Mouse (Mus musculus) liver, embryonic 12.5 days (tissue): Measurements from ENCODE around the gene Gphb5. TPM values are rescaled to one million over a fixed set of nuclear protein-coding genes. Genes with fewer than 3 reads are reported as not detected.

ENCODE experiments used
- ATAC-seq: fragments of 200-750 bp; cut with Nextera tagmentation; 2 replicates; pipeline ENCODE4 v1.8.0; 2017; ENCODE audit warnings: moderate number of reproducible peaks, mild to moderate bottlenecking, moderate library complexity
- H3K27ac ChIP-seq: fragments of 300-500 bp; sonication (generic); 2 replicates; pipeline ENCODE4 v1.5.1; 2016; ENCODE audit warnings: mild to moderate bottlenecking
- H3K27me3 ChIP-seq: fragments of 300-500 bp; sonication (generic); replicated peaks from 2 replicates; pipeline ENCODE4 v1.6.1; 2016; ENCODE audit warnings: mild to moderate bottlenecking, moderate library complexity
- H3K36me3 ChIP-seq: fragments of 300-500 bp; sonication (generic); 2 replicates; pipeline ENCODE4 v1.6.1; 2016; ENCODE audit warnings: mild to moderate bottlenecking, moderate library complexity
- H3K4me1 ChIP-seq: fragments of 300-500 bp; sonication (generic); 2 replicates; pipeline ENCODE4 v1.6.1; 2016
- H3K4me2 ChIP-seq: fragments of 300-500 bp; sonication (generic); 2 replicates; pipeline ENCODE4 v1.6.1; 2016; ENCODE audit warnings: mild to moderate bottlenecking, moderate library complexity
- H3K4me3 ChIP-seq: fragments of 300-500 bp; sonication (generic); 2 replicates; pipeline ENCODE4 v1.5.1; 2016; ENCODE audit warnings: mild to moderate bottlenecking, moderate library complexity
- H3K9ac ChIP-seq: fragments of 300-500 bp; sonication (generic); 2 replicates; pipeline ENCODE4 v1.6.1; 2016; ENCODE audit warnings: mild to moderate bottlenecking, moderate library complexity
- H3K9me3 ChIP-seq: fragments of 300-500 bp; sonication (generic); replicated peaks from 2 replicates; pipeline ENCODE4 v1.6.1; 2016; ENCODE audit warnings: mild to moderate bottlenecking, moderate library complexity
- WGBS: fragments of 180-500 bp; shearing (Covaris S2); methylation state at CpG from one replicate; pipeline ENCODE4 v1.1.7; 2016; ENCODE audit not compliant: insufficient replicate concordance; 5-methylcytosine and 5-hydroxymethylcytosine counted together
- polyA plus RNA-seq: library from polyadenylated mRNA; unstranded; fragments of >200 nt; fragmentation: Nextera tagmentation; extraction: Ambion mirVana; gene quantifications from 2 replicates; pipeline ENCODE4 v1.2.1, GENCODE M21; 2016

Gene Gphb5
- polyA plus RNA-seq, result not detected in 2 replicates

DNA sequence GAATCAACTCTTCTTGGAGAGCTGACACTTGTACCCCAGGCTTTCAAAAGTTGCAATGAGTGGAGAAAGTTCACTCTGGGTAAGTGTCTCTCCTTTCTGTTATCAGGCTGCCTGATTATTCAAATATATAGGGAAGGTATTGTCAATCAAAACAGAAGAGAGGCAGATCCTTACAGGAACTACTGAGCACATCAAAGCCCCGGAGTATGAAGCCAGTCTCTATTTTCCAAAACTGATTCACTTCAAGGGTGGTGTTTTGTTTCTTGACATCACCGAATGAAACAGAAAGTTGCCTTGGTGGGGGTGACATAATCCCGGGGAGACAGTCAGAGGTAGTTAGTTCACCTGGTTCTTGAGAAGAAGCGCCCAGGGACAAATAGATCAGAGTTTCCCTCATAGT lies at the start of gene Gphb5:
Gene Gphb5 (minus strand): TSS at position 101 of the 400 bp plus-strand sequence.
- 66% methylated on average over 4 of the region's 4 CpGs for WGBS
- Histone ChIP-seq H3K27me3 (no peaks in the 10 kb centered on the region), H3K9ac (no peak within 1 kb of the TSS), H3K4me2 (no peak within 1 kb of the TSS), H3K4me3 (no peak within 1 kb of the TSS), H3K36me3 (no peaks in the 10 kb centered on the region), H3K4me1 (no peaks in the 10 kb centered on the region), H3K27ac (no peak within 1 kb of the TSS), H3K9me3 (no peaks in the 10 kb centered on the region)
- ATAC-seq, result no peak

- no peak for ATAC-seq
- peaks cover 60% of the 10 kb centered on the region for H3K36me3 ChIP-seq
- 86% methylated on average over 7 of the region's 7 CpGs for WGBS
- H3K4me1 ChIP-seq, result no peaks in the 10 kb centered on the region
- no peak overlapping the region for H3K4me3 ChIP-seq
- no peak overlapping the region for H3K4me2 ChIP-seq
- no peaks in the 10 kb centered on the region for H3K9me3 ChIP-seq
- no peak overlapping the region for H3K9ac ChIP-seq
- no peak overlapping the region for H3K27ac ChIP-seq
- no peaks in the 10 kb centered on the region for H3K27me3 ChIP-seq
These were observed 49.6 kb upstream of the Gphb5 start for GRCm38 (mm10) chr12:75466206-75466605.

DNA sequence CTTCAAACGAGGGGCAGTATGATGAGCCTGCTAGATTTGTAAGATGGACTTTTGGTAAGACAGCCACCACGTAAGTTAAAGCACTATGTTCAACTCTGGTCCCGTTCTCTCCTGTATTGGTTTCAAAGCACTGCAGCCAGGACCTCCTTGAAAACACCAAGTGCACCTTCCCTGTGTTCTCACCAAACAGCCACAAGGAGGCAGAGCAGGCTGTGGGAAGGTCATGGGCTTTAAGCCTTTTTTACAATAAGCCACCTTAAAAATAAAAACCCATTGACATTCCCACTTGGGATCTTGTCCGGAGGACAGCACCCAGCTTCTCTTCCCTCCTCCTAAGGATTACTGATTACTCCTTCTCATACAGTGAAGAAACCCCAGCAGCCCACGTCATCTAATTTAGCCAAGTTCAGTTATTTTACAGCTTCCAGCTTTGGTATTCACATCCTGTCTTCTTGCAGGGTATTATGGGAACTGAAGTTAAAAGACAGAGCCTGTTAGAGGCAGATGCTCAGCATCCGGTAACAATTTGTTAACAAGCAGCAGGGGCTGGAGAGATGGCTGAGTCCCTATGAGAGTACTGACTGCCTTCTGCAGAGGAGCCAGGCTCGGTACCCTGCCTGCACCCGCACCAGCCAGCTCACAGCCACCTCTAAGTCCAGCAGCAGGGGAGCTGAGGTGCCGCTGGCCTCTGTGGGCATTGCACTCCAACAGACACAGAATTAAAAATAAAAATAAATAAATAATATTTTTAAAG lies 47.6 kb upstream of the Gphb5 start:
- H3K9ac ChIP-seq, result no peak overlapping the region
- no peak overlapping the region for H3K4me3 ChIP-seq
- no peaks in the 10 kb centered on the region for H3K9me3 ChIP-seq
- H3K27ac ChIP-seq, result no peak overlapping the region
- ATAC-seq, result no peak
- peaks cover 76% of the 10 kb centered on the region for H3K36me3 ChIP-seq
- 81% methylated on average over 9 of the region's 9 CpGs for WGBS
- peaks cover 5% of the 10 kb centered on the region; the same call in 1 of the 2 replicates for H3K4me1 ChIP-seq
- no peak overlapping the region for H3K4me2 ChIP-seq
- H3K27me3 ChIP-seq, result no peaks in the 10 kb centered on the region

DNA sequence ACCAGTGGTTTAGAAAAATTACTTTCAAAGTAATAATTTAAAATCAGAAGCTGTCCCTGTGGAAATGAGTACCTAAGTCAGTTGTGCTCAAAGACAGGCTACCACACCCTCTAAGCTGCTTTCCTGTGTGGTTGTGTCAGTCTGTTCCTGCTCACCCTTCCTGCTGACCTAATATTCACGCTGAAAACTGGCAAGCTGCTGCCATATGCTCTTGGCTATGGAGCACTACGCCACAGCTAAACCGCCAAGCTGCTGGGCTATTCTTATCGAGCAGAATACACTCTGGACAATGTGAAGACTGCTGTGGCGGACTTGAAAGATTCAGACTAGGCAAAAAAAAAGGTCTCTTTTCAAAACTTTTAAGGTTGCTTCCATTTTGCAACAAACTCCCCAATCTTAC lies 44.0 kb upstream of the Gphb5 start:
- ATAC-seq, result no peak
- peaks cover 74% of the 10 kb centered on the region for H3K36me3 ChIP-seq

DNA sequence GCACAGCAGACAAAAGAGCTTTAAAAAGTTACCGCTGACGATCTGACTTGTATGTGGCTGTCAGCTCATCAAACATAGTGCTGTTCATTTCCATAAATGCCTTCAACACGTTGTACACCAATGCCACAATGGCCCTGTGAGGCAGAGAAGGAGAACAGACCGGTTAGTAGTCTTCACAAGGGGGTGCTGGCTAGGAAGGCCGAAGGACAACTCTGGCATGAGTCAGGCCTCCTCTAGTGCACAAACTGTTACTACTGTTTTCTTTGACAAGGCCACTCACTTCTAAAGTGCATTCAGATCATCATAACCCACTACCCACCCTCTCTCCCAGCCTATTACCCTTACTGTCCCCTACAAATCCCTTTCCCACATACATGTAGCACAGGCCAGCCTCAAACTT lies 43.1 kb upstream of the Gphb5 start:
- Histone ChIP-seq H3K27ac (no peak overlapping the region), H3K4me2 (no peak overlapping the region), H3K36me3 (peaks cover 67% of the 10 kb centered on the region), H3K27me3 (no peaks in the 10 kb centered on the region), H3K9me3 (no peaks in the 10 kb centered on the region), H3K4me1 (peaks cover 5% of the 10 kb centered on the region; the same call in 1 of the 2 replicates), H3K9ac (no peak overlapping the region), H3K4me3 (no peak overlapping the region)
- no peak for ATAC-seq
- 85% methylated on average over 5 of the region's 5 CpGs for WGBS

More for the DNA sequence above, 44.0 kb upstream of the Gphb5 start:
- no peaks in the 10 kb centered on the region for H3K27me3 ChIP-seq
- H3K4me1 ChIP-seq, result peaks cover 5% of the 10 kb centered on the region; the same call in 1 of the 2 replicates
- H3K4me3 ChIP-seq, result no peak overlapping the region
- H3K4me2 ChIP-seq, result no peak overlapping the region
- no peak overlapping the region for H3K9ac ChIP-seq
- WGBS, result 75% methylated on average over 5 of the region's 5 CpGs
- H3K9me3 ChIP-seq, result no peaks in the 10 kb centered on the region
- H3K27ac ChIP-seq, result no peak overlapping the region

DNA sequence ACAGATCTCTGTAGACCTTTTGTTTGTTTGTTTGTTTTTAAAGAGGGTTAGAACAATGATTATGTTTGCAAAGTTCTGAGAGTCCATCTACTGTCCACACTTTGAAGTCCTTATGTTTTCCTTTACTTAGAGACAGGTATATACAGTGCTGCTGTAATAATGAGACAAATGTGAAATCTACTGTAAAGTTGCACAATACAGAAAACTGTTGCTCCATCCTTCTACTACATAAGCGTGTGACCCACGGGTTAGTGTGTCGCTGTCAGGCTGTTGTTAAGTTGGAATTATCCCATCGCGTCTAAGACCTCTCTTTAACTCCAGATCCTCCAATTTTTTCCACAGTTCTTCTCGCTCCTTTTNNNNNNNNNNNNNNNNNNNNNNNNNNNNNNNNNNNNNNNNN lies 36.9 kb upstream of the Gphb5 start:
- WGBS, result 91% methylated on average over 6 of the region's 6 CpGs
- Histone ChIP-seq H3K4me3 (no peak overlapping the region), H3K9me3 (no peaks in the 10 kb centered on the region), H3K4me2 (no peak overlapping the region), H3K36me3 (peaks cover 49% of the 10 kb centered on the region), H3K4me1 (peaks cover 5% of the 10 kb centered on the region; the same call in 1 of the 2 replicates), H3K27ac (no peak overlapping the region), H3K27me3 (no peaks in the 10 kb centered on the region), H3K9ac (no peak overlapping the region)
- ATAC-seq, result no peak

- Histone ChIP-seq H3K4me1 (peaks cover 5% of the 10 kb centered on the region; the same call in 1 of the 2 replicates), H3K9me3 (no peaks in the 10 kb centered on the region), H3K36me3 (peaks cover 46% of the 10 kb centered on the region), H3K4me3 (no peak overlapping the region), H3K9ac (no peak overlapping the region), H3K27me3 (no peaks in the 10 kb centered on the region), H3K27ac (no peak overlapping the region), H3K4me2 (no peak overlapping the region)
- WGBS, result 78% methylated on average over 4 of the region's 4 CpGs
- ATAC-seq, result no peak
These were observed 36.4 kb upstream of the Gphb5 start for GRCm38 (mm10) chr12:75453027-75453426.

DNA sequence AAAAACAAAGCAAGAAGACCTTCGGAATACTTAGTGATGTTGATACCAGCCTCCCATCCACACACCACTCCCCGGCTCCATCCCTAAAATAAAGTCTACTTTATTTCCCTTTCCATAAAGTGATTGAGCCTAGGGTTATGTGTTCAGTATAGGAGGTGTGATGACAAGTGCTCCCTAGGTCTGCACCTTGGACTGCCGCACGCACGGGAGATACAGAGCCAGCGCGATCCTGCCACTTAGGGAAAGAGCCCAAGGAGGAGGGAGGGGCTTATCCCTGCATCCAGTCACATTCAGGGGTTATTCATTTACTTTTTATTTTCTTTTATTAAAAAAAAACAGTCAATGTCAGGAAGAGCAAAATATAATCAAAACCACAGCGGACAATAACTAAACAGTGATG lies 34.0 kb upstream of the Gphb5 start:
- peaks cover 5% of the 10 kb centered on the region; the same call in 1 of the 2 replicates for H3K4me1 ChIP-seq
- no peaks in the 10 kb centered on the region for H3K27me3 ChIP-seq
- WGBS, result 92% methylated on average over 8 of the region's 8 CpGs
- no peaks in the 10 kb centered on the region for H3K9me3 ChIP-seq
- H3K4me3 ChIP-seq, result no peak overlapping the region
- peaks cover 40% of the 10 kb centered on the region for H3K36me3 ChIP-seq
- no peak overlapping the region for H3K9ac ChIP-seq
- no peak overlapping the region for H3K4me2 ChIP-seq
- H3K27ac ChIP-seq, result no peak overlapping the region
- no peak for ATAC-seq

DNA sequence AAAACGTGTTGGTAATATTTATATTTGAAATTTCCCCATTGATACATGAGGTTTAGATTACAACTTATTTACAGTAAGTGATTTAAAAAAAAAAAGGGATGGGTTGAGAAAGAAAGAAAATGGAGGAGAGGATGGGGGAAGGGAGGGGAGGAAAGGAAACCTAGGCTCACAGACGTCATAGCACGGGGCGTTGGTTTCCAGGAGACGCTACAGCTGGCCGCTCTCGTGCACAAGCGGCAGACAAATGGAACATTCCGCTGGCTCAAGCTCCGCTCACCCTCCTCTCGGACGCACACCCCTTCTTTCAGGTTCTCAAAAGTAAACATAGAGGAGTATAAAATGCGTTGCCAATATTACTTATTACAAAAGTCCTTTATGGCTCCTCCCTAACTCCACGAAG lies 33.4 kb upstream of the Gphb5 start:
- no peak overlapping the region for H3K9ac ChIP-seq
- no peaks in the 10 kb centered on the region for H3K27me3 ChIP-seq
- no peak overlapping the region for H3K4me3 ChIP-seq
- no peak overlapping the region for H3K4me2 ChIP-seq
- H3K36me3 ChIP-seq, result peaks cover 40% of the 10 kb centered on the region
- no peaks in the 10 kb centered on the region for H3K9me3 ChIP-seq
- no peak for ATAC-seq
- 77% methylated on average over 14 of the region's 14 CpGs for WGBS
- H3K4me1 ChIP-seq, result peaks cover 5% of the 10 kb centered on the region; the same call in 1 of the 2 replicates
- H3K27ac ChIP-seq, result no peak overlapping the region

DNA sequence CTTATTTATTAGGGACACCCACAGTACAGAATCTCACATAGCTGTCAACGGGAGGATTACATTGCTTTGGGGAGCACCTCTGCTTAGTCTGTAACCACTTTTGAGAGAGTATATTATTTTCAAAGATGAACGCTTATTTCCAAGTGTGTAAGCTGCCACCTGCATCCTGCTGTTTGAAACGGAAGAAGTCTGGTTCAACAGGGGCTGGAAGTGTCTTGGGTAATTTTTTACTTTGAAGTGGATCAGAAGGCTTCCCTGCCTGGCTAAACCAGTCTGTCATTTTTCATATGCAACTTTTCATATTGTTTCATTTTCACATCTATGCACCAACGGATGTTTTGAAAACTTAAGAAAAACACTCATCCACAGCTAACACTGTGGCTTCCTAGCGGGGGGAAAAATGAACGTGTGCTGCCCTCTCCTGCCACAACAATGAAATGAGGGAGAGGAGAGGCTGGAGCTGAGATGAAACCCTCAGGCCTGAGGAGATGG lies 32.9 kb upstream of the Gphb5 start:
- H3K4me3 ChIP-seq, result no peak overlapping the region
- no peak for ATAC-seq
- no peak overlapping the region for H3K9ac ChIP-seq
- H3K36me3 ChIP-seq, result peaks cover 36% of the 10 kb centered on the region
- peaks cover 5% of the 10 kb centered on the region; the same call in 1 of the 2 replicates for H3K4me1 ChIP-seq
- H3K27me3 ChIP-seq, result no peaks in the 10 kb centered on the region
- H3K4me2 ChIP-seq, result no peak overlapping the region
- 52% methylated on average over 6 of the region's 6 CpGs for WGBS
- H3K27ac ChIP-seq, result no peak overlapping the region
- H3K9me3 ChIP-seq, result no peaks in the 10 kb centered on the region

GRCm38 (mm10) chr12:75448921-75449320 lies 32.3 kb upstream of the Gphb5 start:
- no peaks in the 10 kb centered on the region for H3K9me3 ChIP-seq
- WGBS, result 40% methylated on average over 5 of the region's 5 CpGs

GRCm38 (mm10) chr12:75446245-75446644 lies 29.7 kb upstream of the Gphb5 start:
- Histone ChIP-seq H3K9me3 (no peaks in the 10 kb centered on the region), H3K36me3 (peaks cover 13% of the 10 kb centered on the region), H3K27me3 (no peaks in the 10 kb centered on the region), H3K27ac (no peak overlapping the region), H3K4me1 (peaks cover 5% of the 10 kb centered on the region; the same call in 1 of the 2 replicates), H3K4me3 (no peak overlapping the region), H3K4me2 (no peak overlapping the region), H3K9ac (no peak overlapping the region)
- ATAC-seq, result no peak
- WGBS, result 74% methylated on average over 7 of the region's 7 CpGs

More at GRCm38 (mm10) chr12:75448921-75449320, 32.3 kb upstream of the Gphb5 start:
- H3K4me3 ChIP-seq, result no peak overlapping the region
- no peak overlapping the region for H3K27ac ChIP-seq
- no peak for ATAC-seq
- H3K4me1 ChIP-seq, result peaks cover 5% of the 10 kb centered on the region; the same call in 1 of the 2 replicates
- no peak overlapping the region for H3K9ac ChIP-seq
- H3K4me2 ChIP-seq, result no peak overlapping the region
- peaks cover 36% of the 10 kb centered on the region for H3K36me3 ChIP-seq
- no peaks in the 10 kb centered on the region for H3K27me3 ChIP-seq
